Mouse (Mus musculus) cerebellum, adult 18-20 months (tissue): Measurements from ENCODE around the gene Pde6g.

Source experiments
- DNase-seq, 2 experiments: peaks; one replicate each; pipeline ENCODE4 v3.0.0; 2021

The Pde6g gene

DNA sequence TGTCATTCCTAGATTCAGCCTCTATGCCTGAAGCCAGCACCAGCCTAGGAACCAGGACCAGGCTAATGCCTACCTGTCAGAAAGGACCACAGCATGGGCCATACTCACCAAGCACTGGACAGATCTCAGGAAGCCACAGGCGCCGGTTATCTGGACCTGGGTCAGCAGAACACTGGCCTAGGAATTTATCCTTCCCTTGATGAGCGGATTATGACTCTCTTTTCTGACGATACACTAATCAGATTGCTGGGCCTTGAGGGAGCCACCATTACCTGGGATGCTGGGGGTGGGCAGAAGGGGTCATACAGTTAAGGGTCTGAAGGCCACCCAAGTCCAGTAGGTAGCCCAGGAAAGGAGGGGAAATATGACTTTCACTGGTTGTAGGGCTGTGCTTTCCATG is at the start of gene Pde6g:
Gene Pde6g, minus strand, starts transcription at position 195 of the 400 bp plus-strand sequence.
- DNase-seq, result no peak

DNA sequence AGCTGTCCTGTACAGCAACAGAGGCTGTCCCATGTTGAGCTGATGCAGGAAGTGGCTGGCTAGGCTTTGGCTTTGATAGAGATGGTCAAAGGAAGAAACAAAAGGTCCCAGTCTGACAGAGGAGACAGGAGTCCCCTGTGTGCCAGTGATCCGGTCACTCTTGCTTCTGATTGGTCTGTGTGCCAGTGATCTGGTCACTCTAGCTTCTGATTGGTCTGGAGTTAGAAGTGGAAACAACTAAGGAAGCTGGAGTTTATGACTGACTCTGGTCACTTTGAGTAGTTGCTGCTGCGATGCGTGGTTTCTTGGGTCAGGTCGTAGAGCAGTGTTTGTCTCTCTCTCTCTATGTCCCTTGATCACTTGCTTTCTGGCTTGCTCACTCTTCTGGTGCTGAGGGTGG is 48.4 kb upstream of the Pde6g start:
- no peak for DNase-seq

DNA sequence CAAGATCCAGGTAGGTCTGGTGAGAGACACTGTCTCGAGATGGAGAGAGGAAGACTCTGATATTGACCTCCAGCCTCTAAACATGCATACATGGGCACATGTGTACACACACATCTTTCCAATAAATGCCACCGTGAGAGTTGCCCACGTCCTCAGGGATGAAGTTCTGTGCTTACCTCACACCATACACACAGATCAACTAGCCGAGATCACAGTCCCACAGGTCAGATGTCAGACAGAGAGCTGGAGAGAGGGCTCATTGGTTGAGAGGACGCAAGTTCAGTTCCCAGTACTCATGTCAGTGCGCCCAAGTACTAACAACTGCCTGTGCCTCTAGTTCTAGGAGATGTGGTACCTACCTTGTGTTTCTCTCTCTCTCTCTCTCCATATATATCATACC is 47.7 kb upstream of the Pde6g start:
- no peak for DNase-seq

DNA sequence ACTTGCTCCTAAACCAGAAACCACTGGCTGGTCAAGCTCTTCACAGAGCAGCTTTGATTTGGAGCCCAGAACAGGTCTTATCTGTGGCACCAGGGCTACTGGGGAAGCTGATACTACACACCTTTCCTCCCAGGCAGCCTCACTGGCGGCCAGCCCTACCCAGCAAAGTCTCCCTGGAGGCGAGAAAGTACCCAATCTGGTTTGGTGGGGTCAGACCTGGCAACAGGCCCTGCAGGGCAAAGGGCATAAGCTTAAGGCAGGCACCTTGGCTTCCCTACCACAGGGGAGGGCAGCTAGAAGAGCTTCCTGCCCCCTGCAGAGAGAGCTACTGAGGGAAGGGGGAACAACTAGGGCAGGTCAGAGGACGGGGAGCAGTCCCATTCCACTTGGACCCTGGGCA is 47.1 kb upstream of the Pde6g start:
- DNase-seq, result no peak

DNA sequence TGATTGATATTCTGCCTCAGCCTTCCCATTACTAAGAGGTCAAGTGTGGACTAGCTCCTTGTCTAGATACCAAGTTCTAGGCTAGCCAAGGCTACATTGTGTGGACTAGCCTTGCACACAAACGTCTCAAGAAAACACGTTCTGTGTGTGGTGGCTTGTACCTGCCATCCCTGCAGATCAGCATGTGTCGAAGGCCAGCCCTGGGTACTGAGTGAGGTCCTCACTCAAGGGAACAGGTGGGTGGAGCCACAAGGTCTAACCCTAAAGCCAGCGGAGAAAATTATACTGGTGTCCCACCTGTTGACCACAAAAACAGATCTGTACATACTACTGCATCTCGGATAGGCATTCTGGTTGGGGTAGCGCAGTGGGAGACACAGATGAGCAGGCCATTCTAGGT is 46.6 kb upstream of the Pde6g start:
- no peak for DNase-seq

DNA sequence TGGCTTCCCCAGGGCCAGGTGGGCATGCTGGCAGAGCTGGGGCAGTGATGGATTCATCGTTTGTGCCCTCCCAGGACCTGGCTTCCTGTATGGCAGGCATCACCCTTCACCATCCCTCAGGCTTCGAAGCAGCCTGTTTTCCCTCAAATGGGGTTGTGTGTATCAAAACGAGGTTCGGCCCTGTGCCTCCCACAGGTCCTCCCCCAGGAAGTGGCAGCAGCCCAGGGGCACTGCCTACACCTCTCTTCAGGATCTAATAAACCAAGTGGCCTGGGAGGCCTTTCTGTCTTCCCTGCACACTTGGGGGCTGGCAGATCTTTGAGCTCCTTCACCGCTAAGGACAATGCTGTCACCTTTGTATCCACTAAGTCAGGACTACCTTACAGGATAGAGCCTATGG is 45.6 kb upstream of the Pde6g start:
- DNase-seq, result no peak

DNA sequence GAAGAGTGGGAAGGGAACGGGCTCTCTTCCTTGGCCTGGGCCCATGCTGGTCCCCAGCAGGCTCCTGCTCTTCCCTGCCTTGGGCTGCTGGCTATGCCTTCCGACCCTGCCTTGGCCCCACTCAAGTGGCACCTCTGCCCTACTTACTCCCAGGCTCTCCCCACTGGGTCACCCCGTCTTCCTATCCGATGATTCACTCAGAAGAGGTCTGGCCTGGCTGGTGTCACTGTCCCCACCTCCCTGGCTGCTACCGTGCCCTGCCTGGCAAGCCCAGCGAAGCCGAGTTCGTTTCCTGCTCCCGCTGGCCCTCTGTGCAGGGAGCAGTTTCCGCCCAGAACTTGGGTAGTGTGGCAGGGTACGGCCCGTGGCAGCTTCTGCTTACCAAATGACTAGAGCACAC is 44.9 kb upstream of the Pde6g start:
- DNase-seq, result no peak

DNA sequence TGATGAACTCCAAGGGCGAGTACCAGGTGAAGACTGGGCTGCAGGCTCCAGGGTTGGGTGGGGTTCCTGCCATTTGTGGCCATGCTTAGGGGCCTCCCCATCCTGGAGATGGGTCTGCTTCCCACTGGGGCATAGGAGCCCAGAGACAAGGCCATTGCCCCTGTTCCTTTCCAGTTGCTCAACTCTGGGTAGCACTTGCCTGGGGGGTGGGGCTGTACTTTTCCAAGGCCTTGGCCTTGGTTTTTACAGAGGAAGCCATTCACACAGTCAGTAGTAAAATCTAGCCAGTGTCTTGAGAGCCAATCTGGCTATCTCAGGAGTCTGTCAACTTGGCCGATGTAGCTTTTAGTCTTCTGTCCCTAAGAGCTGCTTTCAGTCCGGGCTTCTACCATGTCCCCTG is 44.1 kb upstream of the Pde6g start:
- DNase-seq, result no peak

DNA sequence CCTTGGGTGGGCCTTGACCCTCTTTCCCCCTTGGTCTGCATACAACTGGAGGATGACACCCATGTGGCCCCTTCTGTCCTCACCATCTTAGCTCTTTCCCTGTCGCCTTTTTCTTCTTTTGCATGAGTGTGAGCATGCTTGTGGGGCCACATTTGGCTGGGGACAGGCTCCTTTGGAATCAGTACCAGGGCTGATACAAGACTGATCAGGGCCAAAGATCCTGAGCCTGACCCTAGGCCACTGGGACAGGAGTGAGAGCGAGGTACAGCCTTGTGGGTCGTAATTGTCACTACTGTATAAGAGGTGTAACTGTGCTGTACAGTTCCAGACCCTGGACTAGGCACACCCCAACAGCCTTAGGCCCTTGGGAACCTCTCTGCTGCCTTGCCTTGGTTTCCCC is 40.6 kb upstream of the Pde6g start:
- no peak for DNase-seq

DNA sequence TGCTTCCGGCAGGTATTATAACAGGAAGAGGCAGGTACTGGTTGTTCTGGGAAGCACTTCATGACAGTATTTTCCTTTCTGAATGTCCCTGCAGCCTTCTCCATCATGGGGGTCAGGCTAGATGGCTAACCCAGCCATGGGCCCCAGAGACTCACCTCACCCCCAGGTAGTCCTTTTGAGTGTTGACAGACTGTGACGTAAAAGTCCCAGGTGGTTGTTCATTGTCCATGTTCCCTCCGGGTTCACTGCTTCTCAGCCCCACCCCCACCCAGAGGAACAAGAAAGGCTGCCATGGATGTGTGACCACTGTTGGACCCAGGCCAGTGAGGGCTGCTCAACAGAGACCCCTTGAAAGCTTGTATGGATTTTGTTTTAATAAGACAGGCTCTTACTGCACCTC is 40.1 kb upstream of the Pde6g start:
- DNase-seq, result no peak

DNA sequence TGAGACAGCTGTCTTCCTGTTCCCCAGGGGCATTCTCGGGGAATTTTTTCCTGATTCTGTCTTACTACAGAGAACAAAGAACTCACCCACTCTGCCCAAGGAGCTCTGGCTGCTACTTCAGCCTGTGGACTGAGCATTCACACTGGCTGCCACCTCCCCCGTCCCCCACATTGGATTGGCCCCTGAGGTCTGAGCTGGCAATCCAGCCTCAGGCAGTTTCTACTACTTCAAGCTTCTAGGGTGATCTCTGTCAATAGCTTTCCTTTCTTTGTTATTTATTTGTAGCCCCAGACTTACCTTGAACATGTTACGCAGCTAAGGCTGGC is 39.5 kb upstream of the Pde6g start:
- DNase-seq, result no peak

DNA sequence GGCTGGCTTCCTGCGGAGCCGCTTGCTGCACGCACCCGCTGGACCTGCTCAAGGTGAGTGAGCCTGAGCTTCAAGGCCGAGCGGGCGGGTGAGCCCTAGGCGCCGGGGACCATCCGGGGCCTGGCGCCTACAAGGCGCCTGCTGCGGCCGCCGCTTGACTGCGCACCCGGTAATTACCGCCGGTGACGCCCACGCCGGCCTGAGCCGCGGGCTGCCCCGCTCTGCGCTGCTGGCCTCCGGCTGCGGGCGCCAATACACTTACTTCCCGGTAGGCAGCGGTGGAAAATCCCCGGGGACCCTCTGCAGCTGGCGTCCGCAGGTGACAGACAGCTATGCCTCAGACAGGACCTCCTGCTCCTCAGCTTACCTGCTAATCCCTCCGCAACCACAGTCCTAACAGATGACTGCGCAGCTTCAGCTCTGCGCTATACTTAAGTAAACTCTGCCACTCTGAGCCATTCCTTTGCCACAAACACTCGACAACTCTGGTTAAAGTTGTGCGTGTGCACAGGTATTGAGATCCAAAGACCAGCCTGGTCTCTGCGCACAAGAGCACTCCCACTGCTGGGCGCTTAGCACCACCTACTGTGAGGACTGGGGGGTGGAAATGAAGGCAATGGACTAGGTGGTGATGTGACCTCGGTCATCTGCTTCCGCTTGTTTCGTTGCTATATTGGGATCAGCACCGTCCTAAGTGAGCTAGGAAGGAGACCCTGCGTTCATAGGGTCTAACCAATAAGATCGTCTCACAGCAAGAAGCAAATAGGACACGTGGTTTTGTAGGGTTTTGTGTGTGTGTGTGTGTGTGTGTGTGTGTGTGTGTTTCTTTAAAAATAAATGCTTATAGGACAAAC is 39.0 kb upstream of the Pde6g start:
- DNase-seq, result no peak

DNA sequence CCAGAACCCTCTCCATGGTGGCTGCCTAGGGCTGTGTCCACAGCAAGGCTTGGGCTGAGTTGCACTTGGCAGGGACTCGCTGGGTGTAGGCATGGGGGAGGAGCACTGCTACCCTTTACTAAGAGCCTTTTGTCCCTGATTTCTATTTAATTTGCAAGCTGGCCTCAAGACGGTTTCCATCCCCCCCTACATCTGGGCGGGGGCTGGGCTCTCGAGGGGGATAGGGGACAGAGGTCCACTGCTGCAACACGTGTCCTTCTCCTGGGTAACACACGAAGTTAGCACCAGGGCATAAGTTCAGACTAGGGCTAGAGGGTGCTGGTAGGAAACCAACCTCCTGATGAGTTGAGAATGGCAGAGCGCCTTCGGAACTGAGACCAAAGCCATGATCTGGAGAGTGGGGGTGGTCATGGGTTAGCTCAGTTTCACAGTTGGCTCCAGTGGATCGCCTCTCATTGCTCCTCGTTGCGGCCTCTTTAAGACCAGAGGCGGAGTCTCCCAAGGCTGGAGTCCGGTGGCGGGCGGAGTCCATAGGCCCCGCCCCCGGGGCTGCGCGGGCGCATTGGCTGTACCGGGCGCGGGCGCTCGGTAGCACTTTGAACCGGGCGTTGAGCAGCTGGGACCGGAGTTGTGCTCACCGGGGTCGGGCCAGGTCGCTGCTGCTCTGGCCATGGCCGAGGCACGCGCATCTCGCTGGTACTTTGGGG is 38.2 kb upstream of the Pde6g start, which contains the start of gene Slc25a10:
Gene Slc25a10, plus strand, starts transcription at position 524 of the 707 bp plus-strand sequence.
- DNase-seq, result peak; percentile 90 to 92

DNA sequence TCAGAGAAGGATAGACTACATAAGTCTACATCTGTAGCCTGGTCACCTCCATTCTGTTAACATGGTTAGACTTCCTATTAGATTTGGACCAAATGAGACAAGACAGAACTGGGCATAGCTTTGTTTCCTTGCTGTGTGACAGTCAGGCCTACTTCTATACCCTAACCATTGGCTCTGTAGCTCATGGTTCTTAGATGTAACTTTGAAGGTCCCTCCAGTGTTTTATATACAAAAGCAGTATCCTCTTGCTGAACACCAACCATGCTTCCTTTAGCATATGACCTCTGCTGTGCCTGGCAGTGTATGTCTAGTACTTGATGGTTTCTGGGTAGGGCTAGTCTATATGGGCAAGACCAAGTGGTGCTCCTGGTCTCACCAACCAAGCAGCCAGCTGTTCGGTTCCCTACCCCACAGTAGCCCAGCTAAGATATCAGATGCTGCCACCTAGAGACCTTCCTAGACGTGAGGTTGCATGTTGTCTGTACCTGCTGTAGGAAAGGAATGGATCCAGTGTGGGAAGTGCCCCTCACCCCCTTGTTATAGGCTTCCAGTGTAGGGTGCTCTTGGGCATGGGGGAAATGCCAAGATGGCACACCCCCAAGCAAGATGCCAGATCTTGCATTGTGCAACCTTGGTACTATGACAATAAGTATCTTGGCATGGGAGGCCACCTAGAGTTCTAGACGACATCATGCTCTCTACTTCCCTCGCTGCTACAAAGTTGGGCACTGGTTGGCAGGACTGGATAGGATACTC is 37.2 kb upstream of the Pde6g start:
- no peak for DNase-seq

DNA sequence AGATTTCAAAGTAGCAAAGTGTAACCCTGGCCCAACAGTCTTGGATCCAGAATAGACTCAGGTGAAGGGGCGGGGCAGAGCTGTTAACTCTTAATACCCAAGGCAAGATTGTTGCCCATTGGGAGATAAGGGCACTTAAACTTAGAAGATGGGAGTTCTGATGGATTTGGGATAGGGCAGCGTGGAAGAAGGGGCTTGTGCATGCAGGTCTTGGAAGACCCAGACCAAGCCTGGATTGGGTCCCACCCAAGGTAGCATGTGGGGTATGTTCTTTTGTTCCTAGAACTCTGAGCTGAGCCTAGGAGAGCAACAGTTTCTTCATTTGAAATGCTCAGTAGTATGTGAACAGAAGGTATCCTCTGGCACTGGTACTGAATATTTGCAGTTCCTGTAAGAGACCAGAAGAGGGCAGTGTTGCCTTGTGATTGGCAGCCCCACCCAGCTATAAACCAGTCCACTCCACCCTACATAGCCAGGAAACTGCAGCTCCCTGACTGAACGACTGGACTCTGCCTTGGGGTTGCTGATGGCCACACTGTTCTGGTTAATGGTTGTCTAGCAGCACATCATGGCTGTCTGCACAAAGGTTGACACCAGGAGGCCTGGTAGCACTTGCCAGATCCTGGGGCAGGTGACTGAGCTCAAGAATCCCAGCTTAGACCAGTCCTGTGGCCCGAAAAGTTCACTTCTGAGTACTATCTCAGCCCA is 35.9 kb upstream of the Pde6g start:
- DNase-seq, result peak; percentile 71 to 73

DNA sequence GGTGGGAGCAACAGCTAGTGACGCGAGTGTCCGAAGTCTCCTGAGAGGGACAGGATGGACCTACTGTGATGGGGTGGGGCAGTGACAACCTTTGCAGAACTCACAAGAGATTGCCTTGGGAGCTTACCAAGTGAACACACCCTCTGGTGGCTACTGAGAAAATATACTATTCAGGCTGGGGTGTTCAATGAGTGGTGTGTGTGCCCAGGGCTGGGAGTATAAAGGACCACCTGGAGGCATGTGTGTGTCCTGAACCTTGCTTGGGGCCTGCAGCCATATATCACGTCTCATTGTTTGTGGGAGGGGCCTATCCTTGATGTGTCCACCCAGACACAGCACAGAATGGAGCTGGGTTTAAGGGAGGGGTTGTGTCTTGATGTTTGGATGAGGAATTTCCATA is 35.2 kb upstream of the Pde6g start:
- DNase-seq, result no peak

DNA sequence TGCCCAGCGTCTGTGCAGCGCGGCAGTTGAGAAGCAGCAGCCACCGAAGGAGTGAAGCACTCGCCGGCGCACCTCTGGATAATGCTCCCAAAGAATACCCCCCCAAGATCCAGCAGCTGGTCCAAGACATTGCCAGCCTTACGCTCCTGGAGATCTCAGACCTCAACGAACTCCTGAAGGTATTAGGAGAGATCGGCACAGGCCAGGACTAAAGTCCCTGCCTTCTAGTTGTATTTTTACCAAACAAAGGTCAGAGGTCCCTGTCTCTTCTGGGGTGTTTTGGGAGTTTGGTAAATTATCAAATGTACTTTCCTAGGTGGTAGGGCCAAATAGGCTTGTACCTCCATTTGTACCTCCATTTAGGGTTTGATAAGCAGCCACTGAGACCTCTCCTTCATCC is 32.0 kb upstream of the Pde6g start:
- DNase-seq, result no peak

DNA sequence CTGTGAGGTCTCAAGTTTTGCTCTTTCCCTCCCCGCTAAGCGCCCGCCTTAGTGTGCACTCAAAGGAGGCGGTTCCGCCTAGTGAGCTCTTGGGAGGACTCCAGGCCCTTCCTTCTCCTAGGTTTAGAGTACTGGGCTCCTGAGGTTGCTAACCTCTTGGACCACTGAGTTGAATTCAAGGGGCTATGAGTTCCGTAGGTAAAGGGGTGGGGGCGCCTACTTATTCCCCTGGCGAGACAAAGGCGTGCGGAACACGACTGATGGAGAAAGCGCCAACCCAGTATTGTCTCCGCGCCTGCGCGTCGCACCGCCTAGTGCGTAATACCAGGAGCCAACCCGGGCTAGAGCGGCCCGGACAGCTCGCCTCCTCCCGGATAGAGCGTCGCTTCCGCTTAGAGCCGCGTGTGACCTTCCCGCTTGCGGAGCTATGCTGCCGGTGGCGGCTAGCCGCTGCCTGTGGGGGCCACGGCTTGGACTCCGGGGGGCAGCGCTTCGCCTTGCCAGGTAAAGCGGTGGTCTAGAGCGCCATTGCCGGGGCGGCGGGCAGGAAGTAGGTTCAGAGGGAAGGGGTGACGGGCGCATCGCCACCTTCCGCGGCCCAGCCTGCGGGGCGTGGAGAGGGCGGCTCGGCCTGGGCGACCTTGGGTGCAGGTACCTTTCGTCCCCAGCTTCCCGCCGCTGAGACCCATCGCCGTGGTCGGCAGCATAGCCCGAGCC is 31.1 kb upstream of the Pde6g start, which contains the start of gene Mrpl12:
Gene Mrpl12, plus strand, starts transcription at position 349 of the 717 bp plus-strand sequence.
- peak; percentile 91 to 92 for DNase-seq

DNA sequence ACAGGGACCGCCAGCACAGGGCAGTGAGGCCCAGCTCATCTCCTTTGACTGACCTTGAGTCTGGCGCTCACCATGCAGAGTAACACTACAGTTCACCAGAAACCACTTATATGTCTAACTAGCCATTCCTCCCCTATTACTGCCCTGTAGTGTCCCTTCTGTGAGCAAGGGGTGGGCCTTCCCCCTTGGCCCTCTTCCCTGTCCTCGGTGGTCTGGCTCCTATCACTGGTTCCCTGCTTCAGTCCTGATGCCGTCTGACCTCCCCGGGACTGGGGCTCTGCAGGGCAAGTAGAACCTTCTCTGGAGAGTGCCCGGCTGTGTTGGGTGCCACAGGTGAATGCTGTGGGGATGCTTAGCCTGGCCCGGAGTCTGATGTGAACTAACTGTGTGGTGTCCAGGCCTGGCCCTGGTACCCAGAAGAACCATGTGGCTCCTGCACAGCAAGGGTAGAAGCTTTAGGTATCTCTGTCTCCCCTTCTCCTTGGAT is 30.2 kb upstream of the Pde6g start:
- no peak for DNase-seq

DNA sequence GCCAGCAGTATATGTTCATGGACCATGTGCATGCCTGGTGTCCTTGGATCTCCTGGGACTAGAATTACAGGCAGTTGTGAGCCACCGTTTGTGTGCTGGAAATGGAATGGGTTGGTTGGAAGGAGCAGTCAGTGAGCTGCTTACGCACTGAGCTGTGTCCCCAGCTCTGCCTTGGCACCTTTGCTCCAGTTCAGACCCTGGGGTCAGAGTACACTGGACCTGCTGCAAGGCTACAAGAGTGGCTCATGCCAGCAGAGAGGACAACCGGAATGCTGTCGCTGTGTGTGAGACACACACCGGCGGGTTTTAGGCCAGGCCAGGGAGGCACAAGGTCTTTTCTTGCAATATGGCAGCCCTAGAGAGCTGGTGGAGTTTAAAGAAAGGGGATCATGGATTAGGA is 18.8 kb upstream of the Pde6g start:
- no peak for DNase-seq

DNA sequence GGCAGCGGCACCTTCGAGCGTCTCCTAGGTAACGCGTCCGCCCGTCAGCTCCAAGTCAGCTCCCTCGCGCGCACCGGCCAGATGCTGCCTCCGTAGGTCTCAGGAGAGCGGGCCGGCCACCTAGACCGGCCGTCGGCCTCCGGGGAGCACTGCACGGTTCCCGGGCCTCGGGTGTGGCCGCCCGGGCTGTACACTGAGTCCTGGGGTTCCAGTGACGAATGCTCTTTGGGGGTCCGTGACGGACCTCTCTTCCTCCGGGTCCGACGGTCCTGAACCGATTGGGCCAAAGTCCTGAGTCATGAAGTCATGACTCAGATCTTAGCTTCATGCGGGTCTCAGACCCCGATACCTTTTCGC is 14.4 kb upstream of the Pde6g start:
- no peak for DNase-seq

DNA sequence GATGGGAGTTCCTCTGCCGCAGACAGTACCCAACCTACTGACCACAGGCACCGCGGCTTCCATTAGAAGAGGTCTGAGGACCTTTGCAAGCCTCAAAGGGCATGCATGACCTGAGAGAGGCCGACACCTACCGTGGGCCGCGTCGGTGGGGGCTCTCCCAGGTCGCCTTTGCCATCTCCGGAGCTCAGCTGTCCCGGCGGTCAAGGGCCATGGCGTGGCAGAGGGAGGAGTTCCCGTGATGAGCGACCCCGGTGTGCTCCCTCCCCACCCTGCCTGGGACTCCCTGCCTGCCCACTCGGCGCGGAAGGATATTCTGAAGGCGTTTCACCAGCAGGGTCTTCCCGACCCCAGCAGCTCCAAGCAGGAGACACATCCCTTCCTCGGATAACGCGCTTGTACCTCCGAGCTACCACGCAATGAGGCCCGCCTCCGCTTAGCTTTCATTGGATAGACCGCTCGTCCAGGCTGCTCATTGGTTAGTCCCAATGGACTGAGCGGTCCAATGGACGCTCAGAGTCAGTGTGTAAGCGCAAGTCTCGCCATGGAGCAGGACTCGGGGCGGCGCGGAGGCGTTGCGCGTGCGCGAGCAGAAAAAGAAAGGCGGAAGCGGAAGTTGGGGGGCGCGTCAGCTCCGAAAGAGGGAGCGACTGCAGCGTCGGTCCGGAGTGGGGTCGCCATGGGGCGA is 13.9 kb upstream of the Pde6g start, which contains the start of gene Arl16:
Gene Arl16, minus strand, starts transcription at position 557 of the 685 bp plus-strand sequence.
- peak; percentile 93 to 96 for DNase-seq
